Mouse (Mus musculus) heart, postnatal 14 days (tissue): ENCODE data around the gene Arhgap32. TPM values are rescaled to one million over a fixed set of nuclear protein-coding genes. Genes with fewer than 3 reads are reported as not detected.
"Not testable (repeated sequence)": the region's sequence is repeated elsewhere in the genome, so short reads cannot be mapped to it uniquely, and the experiment has no call there.

Experiments
- DNase-seq, 2 experiments: peaks; one replicate each; pipeline ENCODE4 v3.0.0; 2021 to 2022
- intact Hi-C: fragments of 180-260 bp; cut with DNase I; formaldehyde crosslinking; loops from one replicate; pipeline ENCODE4 v1.15.1; 2025
- long read RNA-seq, 2 experiments: library from polyadenylated mRNA; stranded (forward); transcript quantifications; one replicate each; pipeline ENCODE4 v2.0.0; 2021
- total RNA-seq, 2 experiments: library from RNA; stranded (reverse); gene quantifications; 2 replicates each; pipeline ENCODE4 v1.2.3; 2021

The Arhgap32 gene
- 10 to 100 TPM; 25.5 to 30.7 TPM for total RNA-seq
- long read RNA-seq, experiment 1, partial matches to known transcripts: 1 of 2 reads
- long read RNA-seq, experiment 1, other reads (novel, unspliced or antisense): 1 of 2 reads
- long read RNA-seq, experiment 2: 0 reads

- intact Hi-C loops: no loop called here
- no peak for DNase-seq
Observed at GRCm38 (mm10) chr9:32115786-32116185, at the start of gene Arhgap32. Gene Arhgap32, plus strand, starts transcription at chr9:32116136.

- intact Hi-C loops: no loop called here
- no peak for DNase-seq
Observed at GRCm38 (mm10) chr9:32072778-32073177, 43.2 kb upstream of the Arhgap32 start.

- DNase-seq: no peak
- intact Hi-C loops: no loop called here
Observed at GRCm38 (mm10) chr9:32088106-32088776, 27.7 kb upstream of the Arhgap32 start.

DNA sequence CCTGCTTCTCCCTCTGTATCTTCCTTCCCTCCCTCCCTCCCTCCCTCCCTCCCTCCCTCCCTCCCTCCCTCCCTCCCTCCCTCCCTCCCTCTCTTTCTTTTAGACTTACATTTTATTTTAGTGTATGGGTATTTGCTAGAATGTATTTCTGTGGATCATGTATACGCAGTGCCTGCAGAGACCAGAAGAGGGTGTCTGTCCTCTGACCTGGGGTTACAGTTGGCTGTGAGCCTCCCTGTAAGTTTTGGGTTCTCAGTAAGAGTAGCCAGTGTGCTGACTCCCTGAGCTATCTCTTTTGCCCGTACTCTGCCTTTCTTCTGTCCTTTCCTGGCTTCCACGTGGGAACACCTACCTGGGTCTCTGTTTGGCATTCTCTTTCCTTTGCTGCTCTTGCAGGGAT is 27.1 kb upstream of the Arhgap32 start:
- intact Hi-C loops: no loop called here

GRCm38 (mm10) chr9:32093456-32093855 is 22.5 kb upstream of the Arhgap32 start:
- DNase-seq: no peak
- intact Hi-C loops: no loop called here

More for the DNA sequence above, 27.1 kb upstream of the Arhgap32 start:
- DNase-seq: no peak

GRCm38 (mm10) chr9:32094351-32095120 is 21.4 kb upstream of the Arhgap32 start:
- DNase-seq: no peak
- intact Hi-C loops: no loop called here

DNA sequence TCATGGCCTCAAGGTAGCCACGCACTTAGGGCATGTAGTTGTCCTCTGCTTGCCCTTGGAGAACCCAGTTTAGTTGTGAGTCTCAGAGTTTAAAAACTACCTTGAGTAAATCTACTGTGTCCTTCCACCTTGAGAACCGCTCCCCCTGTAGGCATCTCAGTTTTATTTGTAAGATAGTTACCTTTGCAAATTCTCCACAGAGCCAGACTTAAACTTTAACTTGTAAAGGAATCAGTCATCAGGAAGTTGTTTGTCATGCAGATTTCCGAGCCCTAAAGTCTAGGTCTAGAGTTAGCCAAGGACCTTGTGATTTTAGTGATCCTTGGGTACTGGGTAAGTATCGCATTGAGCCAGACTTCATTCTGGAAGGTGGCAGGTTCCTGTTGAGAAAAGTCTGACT is 20.4 kb upstream of the Arhgap32 start:
- intact Hi-C loops: no loop called here
- no peak for DNase-seq

DNA sequence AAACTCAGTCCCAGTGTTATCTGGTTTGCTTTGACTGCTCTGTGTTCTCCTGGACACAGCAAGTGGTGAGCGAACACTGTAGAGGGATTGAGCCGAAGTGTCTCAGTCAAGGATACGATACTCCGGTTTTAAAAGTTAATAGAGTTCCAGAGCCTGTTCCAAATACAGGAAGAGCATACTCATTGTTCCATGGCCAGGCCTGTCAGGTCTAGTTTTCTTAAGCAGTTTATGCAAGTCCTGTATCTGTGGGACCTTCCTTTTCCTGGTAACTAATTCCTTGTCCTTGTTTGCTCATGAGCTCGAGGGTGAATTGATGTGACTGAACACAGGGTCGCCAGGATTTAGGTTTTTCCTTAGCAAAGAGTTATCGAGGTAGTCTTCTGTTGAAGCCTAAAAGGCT is 19.4 kb upstream of the Arhgap32 start:
- no peak for DNase-seq
- intact Hi-C loops: no loop called here

GRCm38 (mm10) chr9:32097123-32097522 is 18.8 kb upstream of the Arhgap32 start:
- no peak for DNase-seq

GRCm38 (mm10) chr9:32098425-32099155 is 17.3 kb upstream of the Arhgap32 start:
- DNase-seq: no peak
- intact Hi-C loops: no loop called here

More at GRCm38 (mm10) chr9:32097123-32097522, 18.8 kb upstream of the Arhgap32 start:
- intact Hi-C loops: no loop called here

- no peak for DNase-seq
- intact Hi-C loops: loop anchor here (5.0 kb wide), 1 partner anchor 68 kb away; no protein-coding TSS in a partner anchor
Observed at GRCm38 (mm10) chr9:32100561-32100960, 15.4 kb upstream of the Arhgap32 start.

DNA sequence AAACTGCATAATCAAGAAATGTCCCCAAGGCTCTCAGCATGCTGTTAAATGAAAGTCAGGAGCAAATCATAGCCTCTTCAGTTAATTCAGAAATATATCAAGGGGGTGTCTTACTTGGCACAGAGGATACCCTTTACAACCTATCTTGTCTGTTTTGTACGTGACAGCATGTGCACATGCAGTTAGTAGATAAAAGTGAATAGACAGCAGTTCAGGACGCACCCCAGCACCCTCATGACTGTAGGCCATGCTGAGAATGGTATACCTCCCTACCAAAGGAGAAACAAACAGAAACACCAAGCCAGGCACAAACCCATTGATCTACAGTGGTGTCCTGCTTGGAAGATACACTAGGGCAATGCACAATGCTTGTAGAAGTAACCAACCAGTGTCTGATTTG is 14.4 kb upstream of the Arhgap32 start:
- intact Hi-C loops: loop anchor here (5.0 kb wide), 1 partner anchor 69 kb away; no protein-coding TSS in a partner anchor
- no peak for DNase-seq

GRCm38 (mm10) chr9:32104670-32105069 is 11.3 kb upstream of the Arhgap32 start:
- no peak for DNase-seq
- intact Hi-C loops: loop anchor here (5.0 kb wide), 1 partner anchor 72 kb away; no protein-coding TSS in a partner anchor

DNA sequence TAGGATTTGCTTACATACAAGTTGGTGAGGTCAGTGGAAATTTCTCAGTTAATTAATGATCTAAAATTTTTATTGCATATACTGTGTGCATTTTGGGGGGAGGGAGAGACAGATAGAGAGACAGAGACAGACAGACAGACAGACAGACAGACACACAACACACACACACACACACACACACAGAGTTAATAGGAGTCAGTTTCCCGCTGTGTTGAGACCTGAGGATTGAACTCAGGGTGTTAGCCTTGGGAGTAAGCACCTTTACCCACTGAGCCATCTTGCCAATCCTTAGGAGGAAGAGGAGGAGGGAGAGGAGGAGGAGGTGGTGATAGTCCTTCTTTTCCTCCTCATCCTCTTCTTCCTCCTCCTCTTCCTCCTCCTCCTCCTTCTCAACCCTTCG is 5.6 kb upstream of the Arhgap32 start:
- intact Hi-C loops: no loop called here
- no peak for DNase-seq

DNA sequence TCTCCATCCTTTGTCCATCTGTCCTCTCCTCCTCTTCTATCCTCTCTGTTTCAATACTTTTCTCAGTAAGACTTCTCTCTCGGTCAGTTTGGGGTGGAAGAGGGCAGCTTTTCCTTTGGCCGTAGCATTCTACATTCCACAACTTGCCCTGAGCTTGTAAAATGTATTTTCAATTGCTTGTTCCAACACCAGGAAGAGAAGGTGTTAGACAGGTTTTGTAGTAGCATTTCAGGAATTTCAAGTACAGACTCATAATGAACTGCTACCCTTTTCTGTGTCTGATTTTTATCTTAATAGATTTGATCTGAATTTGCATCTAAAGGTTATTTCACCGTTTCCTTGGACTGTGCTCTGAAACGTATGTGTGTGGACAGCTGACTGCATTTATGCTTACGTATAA is 336 bp downstream of the Arhgap32 start:
- no peak for DNase-seq
- intact Hi-C loops: no loop called here

DNA sequence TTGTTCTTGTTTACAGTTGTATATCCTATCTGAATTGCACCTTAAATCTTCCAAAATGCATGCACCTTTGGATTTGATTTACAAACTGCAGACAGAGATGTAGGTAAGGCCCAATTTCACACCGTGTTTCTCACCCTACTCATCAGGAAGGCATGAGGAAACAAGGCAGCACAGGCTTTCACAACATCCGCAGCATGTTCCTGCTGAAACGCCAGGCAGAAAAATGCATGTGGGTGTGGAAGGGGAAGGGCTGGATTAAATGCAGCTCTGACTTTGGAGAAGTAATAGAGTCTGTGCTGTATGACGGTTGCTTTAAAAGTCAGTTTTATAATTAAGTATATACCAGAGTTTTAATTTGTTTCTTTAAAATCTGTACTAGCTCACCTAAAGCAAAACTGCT is 1.9 kb downstream of the Arhgap32 start:
- peak in 1 of 2 experiments; percentile 12 for DNase-seq
- intact Hi-C loops: no loop called here

DNA sequence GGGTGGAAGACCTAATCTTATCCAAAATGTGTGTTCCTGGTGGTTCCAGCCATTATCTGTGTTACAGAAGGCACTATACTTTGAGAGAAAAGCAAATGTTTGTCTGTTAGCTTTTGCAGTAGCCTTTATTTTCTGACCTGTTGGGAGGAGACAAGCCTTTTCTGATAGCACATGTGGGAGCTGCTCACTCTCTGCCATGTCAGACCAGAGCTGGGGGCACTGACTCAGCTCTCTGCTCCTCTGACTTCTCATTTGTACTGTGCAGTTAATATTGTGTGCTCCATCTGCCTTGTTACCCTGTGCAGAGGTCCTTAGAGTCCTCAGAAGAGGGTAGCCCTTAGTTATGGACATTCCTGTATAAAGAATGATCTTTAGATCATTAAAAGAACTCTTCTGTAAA is 2.5 kb downstream of the Arhgap32 start:
- no peak for DNase-seq
- intact Hi-C loops: no loop called here

- intact Hi-C loops: no loop called here
- no peak for DNase-seq
Observed at GRCm38 (mm10) chr9:32119586-32119985, 3.6 kb downstream of the Arhgap32 start.

DNA sequence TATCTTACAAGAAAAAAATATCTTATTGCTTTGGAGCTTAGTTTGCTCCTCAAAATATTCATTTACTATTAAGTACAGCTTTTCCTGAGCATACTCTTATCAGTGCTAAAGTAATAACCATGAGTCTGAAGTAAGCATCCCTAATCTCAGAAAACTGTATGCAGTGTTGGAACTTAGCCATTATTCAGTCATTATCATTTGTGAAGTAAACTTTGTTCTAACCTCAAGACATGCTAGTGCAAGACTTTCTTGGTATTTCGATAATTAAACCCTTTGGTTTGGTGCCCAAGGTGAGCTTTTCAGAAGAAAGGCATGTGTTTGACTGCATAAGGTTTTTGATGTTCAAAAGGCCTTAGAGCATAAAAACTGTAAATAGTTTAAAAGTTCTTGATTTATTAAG is 4.2 kb downstream of the Arhgap32 start:
- intact Hi-C loops: no loop called here
- no peak for DNase-seq

- DNase-seq, intact Hi-C loops: not testable (repeated sequence)
Observed at GRCm38 (mm10) chr9:32121271-32121670, 5.3 kb downstream of the Arhgap32 start.

DNA sequence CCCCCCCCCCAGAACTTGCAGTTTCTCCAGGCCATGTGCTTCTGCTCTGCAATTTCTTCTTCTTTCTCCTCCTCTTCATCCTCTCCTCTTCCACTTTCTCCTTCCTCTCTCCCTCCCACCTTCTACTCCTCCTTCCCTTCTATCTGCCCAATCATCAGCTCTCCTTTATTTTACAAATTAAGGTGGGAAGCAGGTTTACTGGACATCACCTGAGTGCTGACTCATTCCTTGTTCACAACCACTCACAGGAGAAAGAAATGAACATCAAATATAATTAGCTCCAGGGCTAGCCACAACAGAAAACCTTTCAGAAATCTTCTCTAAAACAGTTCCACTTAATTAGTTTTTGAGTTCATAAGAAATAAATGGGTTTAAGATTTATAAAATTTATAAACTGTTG is 20.3 kb downstream of the Arhgap32 start:
- intact Hi-C loops: no loop called here
- no peak for DNase-seq
